Mouse (Mus musculus): ENCODE results near the gene N4bp2l2.

Gene N4bp2l2

DNA sequence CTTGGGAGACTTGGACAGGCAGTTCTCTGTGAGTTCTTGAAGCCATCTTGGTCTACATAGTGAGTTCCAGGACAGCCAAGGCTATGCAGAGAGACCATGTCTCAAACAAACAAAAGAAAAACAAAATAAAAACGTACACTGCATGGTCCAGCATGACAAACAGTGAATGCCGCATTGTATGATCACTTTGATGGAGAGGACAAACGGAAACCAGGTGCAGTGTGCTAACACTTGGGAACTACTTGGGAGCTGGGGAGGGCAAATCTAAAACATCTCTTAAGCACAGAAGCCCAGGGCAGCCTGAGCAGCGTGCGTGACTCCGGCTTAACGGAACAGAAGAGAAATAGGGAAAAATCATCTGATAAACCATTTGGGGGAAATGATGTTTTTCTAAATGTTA is 68.9 kb downstream of the N4bp2l2 start, which contains the start of gene N4bp2l1:
N4bp2l1 (minus strand) TSS at position 101 of the 400 bp plus-strand sequence.
- DNase-seq (ENCODE audit: low spot score) = no peak

DNA sequence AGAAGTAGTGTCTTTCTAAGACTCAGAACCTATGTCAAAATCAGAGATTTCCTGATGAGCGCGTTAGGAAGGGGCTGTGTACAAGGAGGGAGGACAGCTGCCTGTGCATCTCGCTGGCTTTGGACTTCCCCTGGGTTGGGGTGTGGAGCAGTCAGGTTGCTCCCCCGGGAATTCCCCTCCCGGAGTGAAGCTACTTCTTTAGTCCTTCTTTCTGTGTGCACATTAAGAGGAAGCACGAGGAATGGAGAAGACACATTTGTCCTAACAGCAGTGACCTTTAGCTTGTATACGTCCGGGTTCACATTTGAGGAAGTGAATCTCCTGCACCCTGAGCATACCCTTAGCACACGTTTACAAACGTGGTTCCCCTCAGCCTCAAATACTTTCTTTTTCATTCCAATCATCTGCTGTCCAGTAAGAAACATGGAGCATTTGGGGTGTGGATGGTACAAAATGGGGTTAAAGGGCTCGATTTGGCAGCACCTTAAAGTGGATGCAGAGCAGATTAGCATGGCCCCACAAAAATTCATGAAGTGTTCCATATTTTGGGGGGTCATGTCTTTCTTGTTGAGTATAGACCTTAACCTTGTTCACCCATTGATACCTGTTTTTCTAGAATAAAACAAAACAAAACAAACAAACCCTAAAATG is 70.5 kb downstream of the N4bp2l2 start:
- no peak for DNase-seq (ENCODE audit: low spot score)

DNA sequence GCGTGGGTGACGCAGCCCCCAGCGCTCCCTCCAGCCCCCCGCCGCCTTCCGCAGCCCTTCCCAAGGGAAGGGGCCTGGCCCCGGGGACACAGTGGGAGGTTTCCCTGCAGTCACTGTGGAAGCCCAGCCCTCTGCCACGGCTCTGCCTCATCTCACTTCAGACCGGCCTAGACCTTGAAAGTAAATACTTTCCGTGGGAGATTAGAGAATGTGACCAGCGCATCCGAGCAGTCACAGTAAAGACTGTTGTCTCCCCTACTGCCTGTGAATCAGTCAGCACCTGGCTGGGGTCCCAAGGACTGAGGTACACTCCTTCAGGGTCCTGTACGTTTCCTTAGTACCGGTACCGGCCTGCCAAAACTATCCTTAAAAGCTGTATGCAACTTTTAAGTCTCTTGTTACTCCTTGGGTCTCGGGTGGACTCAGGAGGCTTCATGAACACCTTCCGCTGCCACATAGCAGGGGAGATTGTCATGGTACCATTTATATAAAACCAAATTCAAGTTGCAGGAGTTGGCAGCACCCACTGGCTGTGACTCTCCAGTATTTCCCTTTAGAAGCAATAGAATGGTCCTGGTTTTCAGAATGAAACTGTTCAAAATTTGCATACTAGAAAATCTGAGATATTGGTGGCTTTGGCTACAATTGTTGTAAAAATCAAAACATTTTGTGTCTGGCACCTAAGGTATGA is 71.2 kb downstream of the N4bp2l2 start:
- peak; percentile 31 for DNase-seq (ENCODE audit: low spot score)

DNA sequence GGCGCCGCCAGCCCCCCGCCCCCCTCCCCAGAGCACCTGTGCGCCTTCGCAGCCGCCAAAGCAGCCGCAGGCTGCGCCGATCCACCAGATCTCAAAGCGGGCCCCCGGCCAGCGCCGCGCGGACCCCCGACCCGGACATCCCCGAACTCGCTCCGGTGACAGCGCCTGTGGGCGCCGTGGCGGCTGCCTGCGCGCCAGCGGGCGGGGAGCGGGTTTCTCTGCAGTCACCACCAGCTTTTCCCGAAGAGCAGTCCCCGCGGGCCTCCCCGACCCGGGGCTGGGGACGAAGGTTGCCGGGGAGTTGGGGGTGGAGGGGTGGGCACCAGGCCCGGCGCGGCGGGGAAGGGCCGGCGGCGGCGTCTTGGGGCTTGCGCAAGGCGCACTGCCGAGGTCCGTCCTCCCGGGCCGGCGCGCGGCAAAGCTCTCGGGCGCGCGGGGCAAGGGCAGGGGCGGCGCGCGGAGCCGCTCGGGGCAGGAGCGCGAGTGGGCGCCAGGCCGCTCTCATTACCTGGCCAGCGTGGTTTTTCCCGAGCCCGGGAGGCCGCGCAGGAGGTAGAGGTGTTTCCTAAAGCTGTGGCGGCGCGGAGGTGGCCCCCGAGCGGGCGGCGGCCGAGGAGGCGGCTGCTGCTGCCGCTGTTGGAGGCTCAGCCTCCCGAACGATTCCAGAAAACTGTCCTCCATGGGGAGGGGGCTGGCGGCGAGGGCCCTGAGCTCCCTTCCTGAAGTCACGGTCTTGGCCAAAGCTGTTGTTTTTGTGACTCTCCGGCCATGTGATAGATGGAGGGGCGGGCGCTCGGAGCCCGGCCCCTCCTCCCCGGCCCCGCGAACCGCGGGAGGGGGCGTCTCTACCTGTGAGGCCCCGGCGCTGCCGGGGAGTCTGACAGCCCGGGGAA is 72.0 kb downstream of the N4bp2l2 start:
- DNase-seq (ENCODE audit: low spot score) = peak; percentile 69

DNA sequence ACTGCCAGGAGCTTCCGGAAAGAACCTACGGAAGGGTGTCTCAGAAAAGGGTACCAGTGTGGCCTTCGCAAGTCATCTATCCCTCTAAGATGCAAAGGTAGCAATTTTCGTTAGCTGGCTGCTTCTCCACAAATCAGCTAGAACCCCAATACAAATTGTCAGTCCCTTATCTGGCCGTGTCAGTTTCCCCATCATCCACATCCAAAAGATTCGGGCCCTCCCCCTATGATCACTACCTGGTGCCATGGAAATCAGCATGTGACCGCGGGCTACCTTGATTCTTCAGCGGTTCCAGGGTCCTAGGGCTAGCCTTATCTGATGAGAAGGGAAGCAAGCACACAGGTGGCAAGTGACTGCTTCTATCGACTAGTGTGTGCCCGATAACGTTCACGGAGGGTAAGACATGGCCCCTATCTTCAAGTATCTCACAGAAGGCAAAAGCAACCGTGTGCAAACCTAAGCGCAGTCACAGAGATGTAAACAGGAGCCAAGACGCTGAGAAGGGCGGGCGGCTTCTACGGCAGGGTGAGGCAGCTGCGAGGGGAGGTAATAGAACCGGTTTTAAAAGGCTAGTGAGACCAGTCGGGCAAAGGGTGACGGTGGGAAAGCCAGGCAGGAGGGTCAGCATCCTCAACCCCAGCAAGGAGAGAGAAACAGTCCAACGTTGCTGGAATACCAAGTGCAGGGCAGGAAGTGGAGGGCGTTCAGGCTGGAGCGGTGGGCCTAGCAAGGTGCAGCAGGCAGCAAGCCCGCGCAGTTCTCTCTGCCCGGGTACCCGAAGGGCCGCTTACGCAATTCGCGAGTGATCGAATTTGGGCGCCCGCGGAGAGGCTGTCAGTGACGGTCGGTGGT is 72.9 kb downstream of the N4bp2l2 start:
- peak; percentile 22 for DNase-seq (ENCODE audit: low spot score)

DNA sequence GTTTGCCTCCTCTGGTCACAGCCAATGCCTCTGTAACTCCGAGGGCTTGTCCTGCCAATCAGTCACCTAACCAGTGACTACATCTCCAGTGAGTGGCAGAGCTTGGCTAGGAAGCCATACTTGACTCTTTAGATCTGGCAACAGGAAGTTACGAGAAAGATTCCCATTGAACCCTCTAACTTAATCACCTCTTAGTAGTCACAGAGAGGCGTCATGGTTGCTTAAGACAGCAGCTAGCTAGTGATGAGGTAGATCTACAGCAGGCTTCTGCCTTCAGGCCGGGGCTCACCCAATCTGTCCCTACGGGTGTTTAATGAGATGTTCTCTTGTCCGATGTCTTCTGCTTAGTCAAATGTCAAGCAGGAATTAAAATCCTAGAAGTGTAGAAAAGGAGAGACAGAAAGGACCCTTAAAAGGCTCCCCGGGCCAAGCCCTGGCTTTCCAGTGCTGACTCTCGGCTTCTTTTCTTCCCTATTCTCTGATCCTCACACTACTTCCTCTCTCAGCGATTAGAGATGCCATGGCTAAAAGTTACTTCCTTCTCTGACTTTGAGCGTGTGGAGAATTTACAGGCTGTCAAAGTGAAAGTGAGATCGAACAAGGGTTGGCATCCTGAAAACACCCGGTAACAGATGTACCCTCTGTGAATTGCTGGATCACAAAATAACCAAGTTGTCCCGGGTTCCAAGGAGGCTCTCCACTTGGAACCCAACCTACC is 73.6 kb downstream of the N4bp2l2 start:
- DNase-seq (ENCODE audit: low spot score) = no peak

DNA sequence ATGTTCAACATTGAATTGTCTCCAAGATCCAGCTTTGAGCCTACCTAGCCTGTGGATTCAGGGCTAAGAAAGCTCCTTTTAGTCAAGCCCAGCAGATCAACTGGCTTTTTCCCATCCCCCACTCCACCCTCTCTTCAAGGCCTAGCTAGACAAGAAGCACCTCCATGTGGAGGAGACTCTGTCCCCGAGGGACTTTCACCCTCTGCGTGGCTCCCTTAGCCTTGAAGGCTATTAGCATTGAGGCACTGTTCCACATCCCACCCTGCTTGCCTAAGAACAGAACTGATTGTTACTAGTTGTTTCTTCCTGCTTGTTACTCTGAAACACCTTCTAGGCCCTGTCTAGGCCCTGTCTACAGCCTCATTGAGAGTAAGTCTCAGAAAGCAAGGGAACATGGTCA is 76.0 kb downstream of the N4bp2l2 start:
- no peak for DNase-seq (ENCODE audit: low spot score)

DNA sequence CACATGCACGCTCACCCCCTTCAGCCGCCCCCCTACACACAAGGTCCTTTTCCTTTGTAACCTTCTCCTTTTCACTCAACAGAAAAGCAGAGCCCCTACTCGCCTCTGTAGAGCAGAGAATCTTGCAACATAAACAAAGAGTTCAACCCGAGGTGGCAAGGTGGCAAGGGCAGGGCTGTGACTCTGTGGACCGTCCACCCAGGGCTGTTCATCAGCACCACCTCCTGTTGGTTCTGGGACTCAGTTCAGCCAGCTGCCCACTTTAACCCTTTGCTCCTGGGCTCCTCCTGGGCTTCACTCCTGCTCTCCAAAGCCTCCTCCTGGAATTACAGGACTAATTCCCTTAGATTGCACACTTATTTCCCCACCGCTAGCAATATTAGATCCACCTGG is 81.7 kb downstream of the N4bp2l2 start:
- no peak for DNase-seq (ENCODE audit: low spot score)

DNA sequence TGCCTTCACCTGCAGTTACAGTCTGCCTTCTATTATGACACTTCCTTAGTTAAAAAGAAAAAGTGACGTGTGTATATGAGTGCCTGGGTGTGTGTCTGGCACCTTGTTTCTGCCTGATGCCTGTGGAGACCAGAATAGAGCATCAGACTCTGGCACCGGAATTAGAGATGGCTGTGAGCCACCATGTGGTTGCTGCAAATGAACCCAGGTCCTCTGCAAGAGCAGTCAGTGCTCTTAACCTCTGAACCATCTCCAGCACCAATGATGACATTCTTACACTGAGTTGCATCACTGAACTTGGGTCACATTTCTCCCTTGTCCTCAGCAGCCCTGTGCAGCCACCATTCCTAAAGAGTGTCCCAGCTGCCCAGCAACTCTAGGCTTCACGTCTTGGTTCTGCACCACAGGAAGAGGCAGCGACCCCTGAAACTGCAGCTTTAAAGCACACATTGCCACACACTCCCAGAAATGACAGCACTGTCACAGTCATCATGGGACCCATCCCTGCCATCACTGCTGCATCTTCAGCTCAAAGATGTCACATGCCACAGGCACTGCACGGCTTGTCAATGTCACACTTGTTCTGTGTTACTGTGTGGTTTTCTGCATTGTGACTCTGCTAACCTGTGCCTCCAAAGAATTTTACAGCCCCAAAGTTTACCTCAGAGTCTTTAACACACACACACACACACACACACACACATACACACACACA is 82.2 kb downstream of the N4bp2l2 start:
- DNase-seq (ENCODE audit: low spot score) = no peak

DNA sequence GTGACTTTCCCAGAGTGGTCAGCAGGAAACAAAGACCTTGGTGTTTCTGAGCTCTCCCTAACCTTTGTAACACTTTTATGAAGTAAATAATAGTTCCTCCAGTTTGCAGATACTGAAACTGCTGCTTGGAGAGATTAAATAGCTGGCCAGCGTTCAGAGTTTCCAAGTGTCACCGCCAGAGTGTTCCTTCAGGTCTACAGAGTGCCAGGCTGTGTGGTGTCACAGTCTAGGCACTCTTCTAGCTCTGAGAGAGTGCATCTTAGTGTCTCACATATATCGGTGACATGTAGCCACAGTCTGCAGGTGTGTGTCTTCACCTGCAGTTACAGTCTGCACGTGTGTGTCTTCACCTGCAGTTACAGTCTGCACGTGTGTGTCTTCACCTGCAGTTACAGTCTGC is 82.8 kb downstream of the N4bp2l2 start:
- no peak for DNase-seq (ENCODE audit: low spot score)

DNA sequence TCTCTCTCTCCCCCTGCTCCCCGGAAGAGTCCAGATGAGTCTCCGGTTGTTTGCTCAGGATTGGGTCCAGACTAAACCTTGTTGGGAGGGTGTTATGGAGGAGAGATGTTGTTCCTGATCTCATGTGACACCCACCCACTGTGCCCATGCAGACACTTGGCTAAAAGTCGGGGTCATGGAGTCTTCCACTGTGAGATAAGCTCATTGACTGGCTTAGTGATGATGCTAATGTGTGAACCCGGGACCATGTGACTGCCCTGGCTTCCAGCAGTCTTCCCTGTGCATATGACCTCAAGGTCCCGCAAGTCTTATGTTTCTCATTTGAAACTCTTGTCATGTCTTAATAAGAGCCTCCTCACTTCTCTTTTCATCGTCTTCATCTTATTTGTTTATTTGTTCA is 84.8 kb downstream of the N4bp2l2 start:
- no peak for DNase-seq (ENCODE audit: low spot score)

DNA sequence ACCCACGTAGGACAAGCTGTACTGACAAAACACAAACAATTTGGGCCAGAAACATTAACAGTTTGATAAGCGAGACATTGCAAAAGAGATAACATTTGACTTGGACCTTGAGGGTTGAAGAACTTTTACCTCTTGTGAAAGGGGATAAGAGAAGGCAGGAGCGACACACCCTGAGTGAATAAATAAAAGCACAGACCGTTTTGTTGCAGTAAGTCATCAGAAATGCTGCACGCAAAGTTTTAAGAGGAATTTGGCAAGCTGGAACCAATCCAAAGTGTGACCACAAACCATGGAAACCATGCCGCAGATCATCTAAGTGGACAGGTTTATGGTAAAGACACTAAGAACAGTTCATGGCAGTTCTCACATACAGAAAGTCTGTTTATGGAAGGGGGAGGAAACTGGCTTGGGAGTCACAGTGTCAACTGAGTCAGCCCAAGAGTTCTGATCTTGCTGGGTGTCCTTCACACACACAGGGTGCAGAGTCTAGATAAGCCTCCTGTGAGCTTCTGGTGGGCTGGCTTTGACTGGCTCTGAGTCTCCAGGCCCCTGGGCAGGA is 87.3 kb downstream of the N4bp2l2 start:
- peak; percentile 62 for DNase-seq (ENCODE audit: low spot score)

DNA sequence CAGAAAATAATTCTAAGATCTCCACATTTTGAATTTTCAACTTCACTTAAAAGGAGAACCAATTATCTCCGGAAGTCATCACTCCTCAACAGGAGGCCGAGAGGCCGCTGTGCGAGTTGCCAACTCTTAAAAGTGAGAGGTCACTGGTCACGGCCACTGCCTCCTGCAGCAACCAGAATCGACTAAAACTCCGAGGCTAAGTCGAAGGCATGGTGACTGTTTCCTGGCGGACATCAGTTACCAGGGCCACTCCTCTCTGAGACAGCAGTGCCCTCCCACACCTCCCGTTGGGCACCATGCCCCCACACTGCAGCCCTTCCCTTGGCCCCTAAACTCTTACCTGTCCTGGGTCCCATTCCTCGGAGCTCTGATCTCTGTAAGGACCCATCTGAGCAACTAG is 89.2 kb downstream of the N4bp2l2 start:
- no peak for DNase-seq (ENCODE audit: low spot score)

DNA sequence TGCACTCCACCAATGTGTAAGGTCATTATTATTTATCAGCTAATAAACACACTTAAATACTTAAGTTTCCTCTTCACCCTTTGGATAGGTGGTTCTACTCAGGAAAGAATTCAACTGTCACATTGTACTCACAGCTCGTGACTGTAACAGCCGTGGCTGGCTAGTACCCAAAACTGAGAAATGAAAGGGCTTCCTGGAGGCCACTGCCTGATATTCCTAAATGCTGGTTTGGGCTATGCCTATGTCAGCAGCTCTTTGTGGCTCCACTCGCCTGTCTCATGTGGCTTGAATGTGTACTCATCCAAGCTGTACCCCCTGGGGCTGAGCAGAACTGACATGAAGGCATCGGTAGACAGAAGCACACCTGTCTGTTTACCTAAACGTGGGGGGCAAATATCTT is 91.1 kb downstream of the N4bp2l2 start:
- no peak for DNase-seq (ENCODE audit: low spot score)

DNA sequence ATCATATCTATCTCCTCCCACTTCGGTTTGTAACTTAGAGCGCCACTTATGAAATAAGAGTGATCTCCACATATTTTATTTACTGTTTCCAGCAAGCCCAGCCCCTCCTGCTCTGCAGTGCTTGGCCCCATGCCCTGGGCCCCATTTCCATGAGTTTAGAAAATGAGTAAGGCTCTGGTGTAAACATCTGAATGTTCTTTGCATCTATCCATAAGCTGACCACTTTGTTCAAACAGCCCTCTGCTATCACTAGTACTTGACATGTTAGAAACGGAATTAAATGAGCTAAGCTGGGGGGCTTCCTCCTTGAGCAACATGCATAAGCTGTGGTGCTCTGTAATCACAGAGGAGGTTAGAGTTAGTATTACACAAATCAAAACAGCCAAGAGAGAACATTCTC is 91.6 kb downstream of the N4bp2l2 start:
- no peak for DNase-seq (ENCODE audit: low spot score)

DNA sequence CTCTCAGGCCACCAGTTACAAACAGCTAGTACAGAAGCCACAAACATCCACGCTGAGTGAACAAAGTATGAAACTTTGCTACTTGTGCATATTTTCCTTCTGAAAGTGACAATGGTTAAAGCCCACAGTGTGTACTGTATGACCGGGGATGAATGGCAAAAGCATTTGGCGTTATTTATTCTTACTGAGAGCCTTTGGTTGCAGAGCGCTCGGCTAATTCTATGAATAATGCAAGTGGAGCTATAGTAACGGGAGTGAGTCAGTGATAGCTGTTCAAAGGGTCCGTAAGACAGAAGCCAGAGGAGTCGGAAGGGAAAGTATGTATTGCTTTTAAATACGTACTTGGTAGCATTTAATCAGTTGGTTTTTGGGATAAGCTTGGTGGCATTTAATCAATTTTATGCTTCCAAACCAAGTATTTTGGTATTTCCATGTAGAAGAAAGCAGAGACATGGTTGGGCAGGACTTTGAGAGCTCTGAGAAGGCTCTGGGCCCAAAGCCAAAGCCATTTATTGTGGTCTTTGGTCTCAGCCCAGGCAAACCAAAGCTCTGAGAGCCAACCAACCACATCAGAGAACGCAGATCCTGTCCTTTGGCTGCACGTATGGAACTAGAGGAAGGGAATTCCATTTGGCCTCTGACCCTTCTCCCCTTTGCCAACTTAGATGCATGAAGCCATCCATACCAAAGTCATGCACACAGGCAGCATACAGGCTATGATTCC is 95.3 kb downstream of the N4bp2l2 start:
- DNase-seq (ENCODE audit: low spot score) = no peak

DNA sequence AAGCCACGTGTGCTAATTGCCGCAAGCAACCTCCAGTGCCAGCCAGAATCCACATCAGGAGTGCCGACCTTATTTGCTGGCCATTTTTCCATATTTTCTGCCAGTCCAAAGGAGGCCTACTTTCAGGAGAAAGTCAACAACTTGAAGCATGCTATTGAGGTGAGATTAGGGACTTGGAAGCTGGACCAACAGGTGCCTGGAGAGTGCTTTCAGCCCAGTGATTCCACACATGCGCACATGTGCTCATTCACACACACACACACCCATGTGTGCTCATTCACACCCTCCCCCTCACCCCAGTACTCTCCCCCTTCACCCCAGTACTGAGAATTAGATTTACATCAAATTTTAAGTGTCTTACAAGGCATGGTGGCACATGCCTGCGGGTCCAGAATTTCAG is 99.0 kb downstream of the N4bp2l2 start:
- DNase-seq (ENCODE audit: low spot score) = no peak

DNA sequence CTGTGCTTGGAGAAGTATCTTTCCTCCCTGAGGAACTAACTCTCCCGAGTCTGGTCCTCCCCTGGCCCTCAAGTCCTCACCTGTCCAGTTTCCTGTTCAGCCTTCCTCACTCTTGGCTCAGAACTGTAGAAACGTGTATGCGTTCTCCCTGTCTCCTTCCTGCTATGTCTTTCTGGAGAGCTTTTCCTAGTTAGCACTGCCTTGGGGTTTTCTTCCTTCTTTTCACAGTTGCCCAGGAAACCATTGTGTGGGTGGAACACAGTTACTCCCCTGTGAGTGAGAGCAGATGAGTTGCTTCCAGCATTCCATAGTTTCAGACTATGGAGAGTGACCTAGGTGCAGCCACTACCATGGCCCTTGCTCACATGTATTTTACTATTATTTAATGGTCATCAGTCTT is 99.8 kb downstream of the N4bp2l2 start:
- DNase-seq (ENCODE audit: low spot score) = no peak

DNA sequence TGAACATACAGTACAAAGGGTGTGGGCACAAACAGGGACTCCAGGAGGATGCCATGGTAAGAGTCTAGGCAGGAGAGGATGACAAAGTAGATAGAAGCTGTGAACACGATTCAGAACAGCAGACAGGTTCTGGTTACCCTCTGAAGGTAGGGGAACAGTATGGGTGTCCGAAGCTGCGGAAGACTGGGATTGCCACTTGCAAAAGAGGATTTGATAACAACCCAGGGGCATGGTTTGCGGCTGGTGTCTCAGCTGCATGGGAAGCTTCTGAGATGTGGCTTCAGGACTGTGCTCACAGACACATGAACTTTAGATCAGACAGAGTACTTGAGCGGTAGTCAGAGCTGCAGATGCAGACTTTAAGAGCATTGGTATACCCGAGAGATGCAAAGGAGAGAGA is 101.6 kb downstream of the N4bp2l2 start:
- DNase-seq (ENCODE audit: low spot score) = no peak

DNA sequence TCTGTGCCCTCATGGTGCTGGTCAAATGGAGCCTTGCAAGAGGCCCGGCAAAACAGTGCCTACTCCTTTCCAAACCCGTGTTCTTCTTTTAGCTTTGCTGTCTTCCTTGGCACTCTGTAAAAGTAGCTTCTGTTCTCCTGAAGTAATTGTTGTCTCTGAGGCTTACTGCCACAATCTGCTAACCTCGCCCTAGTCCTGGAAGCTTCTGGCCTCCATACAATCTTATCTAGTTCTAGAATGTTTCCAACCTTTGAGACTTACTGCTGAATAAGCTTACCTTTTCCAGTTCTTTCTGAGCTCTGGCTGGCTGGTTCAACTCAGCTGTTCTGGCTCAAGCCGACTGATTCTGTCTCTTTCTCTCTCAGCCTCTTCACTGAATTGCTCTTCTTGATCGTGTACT is 104.2 kb downstream of the N4bp2l2 start:
- no peak for DNase-seq (ENCODE audit: low spot score)

Measured in yolk sac, embryonic 10.5 days (tissue).